Mouse (Mus musculus): ENCODE measurements at regions not wholly inside any gene's neighbourhood (a gene's known extent, or its start where the extent isn't known, plus 50 kb on each side); places are given as distances from the start of the nearest gene placed in this dataset.

DNA sequence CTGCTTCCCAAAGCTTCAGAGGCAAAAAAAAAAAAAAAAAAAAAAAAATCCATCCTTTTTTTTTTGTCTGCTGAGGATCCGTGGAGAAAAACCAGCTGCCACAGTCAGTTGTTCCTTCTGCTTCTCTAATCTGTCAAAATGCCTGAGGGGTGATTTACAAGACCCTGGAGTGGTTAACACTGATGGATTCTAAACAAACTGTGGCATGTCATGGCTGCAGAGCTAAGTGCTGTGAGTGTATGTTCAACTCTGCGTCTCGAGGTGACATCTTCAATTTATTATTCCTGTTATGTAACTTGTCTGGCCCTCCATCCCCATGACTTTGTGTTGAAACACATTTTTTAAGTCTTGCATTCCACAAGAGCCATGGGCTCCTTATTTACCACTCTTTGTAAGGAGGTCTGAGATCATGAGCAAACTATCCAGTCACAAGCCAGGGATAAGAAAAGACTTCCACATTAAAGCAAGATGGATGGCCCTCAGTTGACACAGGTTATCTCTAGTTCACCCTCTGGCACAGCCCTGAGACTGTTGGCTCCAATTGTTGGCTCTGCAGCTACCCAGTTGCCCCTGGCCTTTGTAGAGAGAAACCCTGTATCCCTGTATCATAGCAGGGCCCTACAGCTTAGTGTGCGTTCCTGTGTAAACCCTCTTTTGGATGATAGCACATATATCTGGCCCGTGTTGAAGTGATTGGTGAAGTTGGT is 153.6 kb downstream of the Thbs2 start:
- in situ Hi-C loops (cut with MseI, MboI) = no loop called here

DNA sequence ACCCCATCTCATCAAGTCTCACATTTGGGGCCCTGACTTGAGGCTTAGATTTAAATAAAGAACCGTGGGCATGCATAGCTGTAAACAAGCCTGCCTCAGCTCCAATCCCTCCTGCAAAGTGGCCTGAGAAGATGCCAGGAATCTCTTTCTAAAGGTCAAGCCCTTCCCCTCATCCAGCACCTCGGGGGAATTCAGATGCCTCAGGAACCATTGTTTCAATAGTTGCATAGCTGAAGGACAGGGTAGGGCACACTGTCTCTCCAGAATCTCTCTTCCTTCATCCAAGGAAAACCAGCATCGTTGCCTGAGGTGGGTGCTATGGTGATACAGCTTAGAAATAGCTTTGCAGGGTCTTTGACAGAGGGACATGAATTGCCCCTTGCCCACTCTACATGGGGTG is 154.4 kb downstream of the Thbs2 start:
- in situ Hi-C loops (cut with MseI, MboI) = no loop called here

DNA sequence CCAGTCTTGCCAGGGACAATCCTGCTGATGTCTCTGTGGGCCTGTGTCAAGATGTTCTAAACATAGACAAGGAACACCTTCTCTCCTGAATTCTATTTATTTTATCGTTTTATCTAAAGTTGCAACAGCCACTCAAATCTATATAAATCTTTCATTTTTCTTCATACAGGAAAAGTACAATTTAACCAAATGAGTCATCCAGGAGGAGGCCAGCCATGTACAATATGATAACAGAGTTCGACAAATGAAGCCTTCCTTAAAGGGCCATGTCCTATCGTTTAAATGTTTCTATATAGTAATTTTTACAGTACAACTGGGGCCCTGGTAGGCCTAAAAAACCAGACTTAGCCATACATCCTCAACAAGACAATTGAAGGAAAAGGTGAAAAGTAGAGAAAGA is 154.8 kb downstream of the Thbs2 start:
- in situ Hi-C loops (cut with MseI, MboI) = no loop called here

DNA sequence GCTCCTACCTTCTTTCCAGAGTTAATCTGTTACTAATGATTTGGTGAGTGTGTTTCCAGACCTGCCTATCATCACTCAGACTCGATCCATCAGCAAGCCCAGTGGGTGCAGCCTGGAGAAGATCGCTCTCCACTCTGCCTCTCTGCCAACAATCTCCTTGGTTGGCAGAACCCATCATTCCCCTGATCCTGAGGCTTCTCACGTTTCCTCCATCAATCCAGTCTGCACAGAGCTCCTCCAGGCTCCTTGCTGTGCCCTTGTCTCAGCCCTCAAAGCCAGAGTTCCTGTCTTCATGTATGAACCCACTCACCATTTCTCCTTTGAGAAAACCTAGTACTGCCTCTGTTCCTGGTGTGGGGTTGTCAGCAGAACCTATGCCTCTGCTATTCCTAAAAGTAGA is 155.5 kb downstream of the Thbs2 start:
- in situ Hi-C loops (cut with MseI, MboI) = no loop called here

DNA sequence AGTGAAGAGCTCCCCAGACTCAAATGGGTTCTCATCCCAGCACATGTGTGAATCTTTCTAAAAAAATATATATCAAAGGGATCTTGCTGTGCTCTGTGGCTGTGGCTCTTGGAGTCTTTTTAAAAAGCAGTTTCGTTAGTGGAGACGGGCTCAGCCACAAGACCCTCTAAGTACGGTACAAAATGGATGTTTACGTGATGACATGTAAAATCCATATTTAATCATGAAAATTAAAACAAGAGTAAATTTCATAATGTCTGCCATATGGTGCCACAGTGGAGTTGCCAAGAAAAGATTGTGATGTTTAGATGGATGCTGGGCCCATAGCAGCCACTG is 161.1 kb downstream of the Thbs2 start:
- in situ Hi-C loops (cut with MseI, MboI) = no loop called here

DNA sequence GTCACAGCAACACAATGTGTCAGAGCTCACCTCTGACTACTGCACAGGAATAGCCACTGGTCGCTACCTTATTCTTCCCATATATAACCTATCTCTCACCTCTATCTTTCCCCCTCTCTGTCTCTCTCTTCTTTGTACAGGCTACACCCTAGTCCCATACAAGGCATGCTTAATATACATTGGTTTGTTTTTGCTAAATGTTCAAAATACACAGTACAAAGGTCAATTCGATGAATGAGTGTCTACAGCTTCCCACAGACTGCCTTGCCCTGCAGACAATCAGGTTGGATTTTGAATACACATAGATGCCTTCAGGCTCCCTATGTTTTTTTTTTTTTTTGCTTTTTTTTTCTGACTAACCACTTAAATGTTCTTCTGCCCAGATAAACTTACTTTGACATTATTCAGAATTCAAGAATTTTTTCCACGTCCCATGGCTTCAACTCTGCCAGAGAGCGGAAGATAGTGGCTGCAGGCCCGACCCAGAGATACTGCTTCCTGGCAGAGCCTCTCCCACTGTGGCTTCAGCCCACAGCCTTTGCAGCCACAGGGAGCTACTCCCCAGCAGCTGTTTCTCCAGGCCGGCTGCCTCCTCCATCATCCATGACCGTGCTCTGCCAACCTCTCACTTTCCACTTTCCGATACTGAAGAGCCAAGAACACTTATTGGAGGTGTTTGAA is 161.6 kb downstream of the Thbs2 start:
- in situ Hi-C loops (cut with MseI, MboI) = no loop called here

DNA sequence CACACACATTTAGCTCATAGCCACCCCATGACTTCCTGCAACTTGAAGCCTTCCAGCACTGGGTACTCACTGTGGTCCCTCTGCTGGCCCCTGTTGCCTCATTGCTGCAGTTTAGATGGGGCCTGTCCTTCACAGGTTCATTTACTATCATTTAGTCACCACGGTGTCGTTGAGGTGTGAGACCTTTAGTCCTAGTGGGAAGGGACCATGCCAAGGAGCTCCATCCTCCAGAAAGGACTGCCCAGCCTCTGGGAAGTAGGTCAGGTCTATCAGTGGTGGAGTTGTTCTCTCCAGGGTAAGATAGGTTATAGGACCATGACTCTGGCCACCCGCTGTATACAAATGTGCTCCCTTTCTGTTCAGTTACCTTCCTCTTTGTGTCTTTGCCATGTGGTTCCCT is 162.2 kb downstream of the Thbs2 start:
- in situ Hi-C loops (cut with MseI, MboI) = no loop called here

DNA sequence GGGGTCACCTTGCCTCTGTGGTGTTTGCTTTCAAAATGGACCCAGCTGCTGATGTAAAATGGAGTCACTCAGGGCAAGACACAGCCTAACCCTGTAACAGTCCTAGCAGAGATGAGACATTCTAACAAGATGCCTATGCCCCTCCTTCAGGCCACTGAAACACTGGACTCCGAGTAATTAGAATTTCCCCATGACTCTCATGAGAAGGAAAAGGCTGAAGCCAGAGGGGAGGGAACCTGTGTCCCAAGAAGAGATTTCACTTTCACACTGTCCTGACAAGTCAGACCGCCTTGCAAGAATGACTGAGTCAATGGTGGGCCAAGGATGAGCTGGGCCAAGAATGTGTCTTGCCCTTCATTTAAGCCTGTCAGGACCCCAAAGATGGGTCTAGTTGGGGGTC is 166.3 kb downstream of the Thbs2 start:
- in situ Hi-C loops (cut with MseI, MboI) = loop anchor here (5.0 kb wide), 1 partner anchor 380 kb away; no protein-coding TSS in a partner anchor

DNA sequence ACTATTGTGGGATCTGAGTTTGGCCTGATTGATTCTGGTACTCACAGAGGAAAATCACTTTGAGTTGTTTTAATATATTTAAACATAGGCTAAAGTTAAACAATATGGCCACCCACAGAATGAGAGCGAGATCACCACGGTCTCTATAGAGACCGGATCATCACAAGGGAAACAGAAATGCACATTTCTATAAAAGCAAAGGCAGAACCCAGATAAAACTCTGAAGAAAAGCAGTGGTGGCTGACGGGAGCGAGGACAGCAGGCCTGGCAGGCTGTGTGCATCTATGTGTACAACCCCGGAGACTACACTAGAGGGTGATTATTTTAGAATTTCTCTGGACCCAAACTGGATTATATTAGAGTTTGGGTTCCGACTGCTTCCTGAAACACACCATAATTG is 168.8 kb downstream of the Thbs2 start:
- in situ Hi-C loops (cut with MseI, MboI) = loop anchor here (5.0 kb wide), 1 partner anchor 382 kb away; no protein-coding TSS in a partner anchor

DNA sequence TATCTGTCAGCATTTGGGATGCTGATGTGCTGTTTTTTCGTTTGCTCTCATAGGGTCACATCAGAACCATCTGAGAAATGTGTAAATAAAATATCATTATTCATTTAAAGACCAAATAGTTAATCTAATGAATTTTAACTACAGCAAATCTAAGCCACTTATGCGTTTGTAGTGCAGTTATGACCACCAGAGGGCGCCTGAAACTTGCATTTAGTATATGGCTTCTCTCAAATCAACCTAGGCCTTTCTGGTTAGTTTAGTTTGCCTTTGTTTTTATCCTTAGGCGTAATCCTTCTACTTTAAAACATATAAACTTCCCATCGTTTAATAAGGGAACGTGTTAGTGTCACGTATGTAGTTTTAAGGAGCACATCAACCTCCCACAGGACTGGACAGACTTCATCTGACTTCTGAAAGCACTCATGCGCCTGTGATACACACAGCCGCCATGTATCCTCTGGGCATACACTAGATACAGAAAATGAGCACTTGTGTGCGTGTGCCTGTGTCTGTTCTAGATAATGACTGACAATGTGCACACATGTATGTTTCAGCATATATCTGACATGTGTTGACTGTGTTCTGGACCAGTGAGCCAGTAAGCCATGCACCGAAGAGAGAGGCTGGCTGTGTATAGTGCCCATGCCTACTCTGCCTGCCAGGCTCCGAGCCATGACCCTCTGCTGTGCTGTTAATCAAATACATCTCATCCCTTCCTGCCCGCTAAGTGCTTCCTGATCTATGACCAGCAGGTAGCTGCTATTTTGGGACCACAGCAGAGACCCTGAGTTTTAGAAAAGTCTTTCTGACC is 169.4 kb downstream of the Thbs2 start:
- in situ Hi-C loops (cut with MseI, MboI) = loop anchor here (5.0 to 25.0 kb wide), 2 partner anchors 383 to 412 kb away; no protein-coding TSS in a partner anchor

DNA sequence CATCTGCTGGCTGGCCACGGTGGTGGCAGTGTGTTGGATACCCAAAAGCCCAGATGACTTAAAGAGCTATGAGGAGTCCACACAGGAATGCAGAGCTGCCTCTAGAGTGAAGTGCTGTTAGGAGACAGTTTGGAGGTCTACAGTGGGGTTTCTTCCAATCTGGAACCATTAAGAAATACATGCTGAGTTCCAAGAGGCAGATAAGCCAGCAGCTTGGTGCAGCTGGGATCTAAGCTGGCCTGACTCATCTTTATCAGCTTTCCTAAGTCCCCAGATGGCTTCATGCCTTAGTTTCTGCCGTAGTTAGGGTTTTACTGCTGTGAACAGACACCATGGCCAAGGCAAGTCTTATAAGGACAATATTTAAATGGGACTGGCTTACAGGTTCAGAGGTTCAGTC is 172.0 kb downstream of the Thbs2 start:
- in situ Hi-C loops (cut with MseI, MboI) = loop anchor here in 1 of 2 experiments (25.0 kb wide), 1 partner anchor 410 kb away; no protein-coding TSS in a partner anchor

DNA sequence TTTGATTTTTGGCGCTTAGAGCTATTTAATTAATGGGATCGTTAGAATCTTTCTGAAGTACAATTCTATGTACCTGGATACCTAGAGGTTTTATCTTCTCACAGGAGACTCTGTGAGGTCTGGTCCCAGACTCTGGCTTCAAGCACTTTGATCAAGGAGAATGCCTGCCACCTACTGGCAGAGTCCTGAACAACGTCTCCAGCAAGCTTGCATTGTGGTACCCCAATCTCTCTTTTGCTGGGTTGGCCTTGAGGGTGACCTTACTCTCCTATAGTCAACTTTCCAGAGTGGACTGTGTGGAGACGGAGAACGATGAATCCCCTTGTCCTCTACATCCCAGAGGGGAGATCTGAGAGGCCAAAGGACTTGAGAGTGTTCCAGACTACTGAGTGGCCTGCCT is 173.5 kb downstream of the Thbs2 start:
- in situ Hi-C loops (cut with MseI, MboI) = loop anchor here in 1 of 2 experiments (25.0 kb wide), 1 partner anchor 408 kb away; no protein-coding TSS in a partner anchor

DNA sequence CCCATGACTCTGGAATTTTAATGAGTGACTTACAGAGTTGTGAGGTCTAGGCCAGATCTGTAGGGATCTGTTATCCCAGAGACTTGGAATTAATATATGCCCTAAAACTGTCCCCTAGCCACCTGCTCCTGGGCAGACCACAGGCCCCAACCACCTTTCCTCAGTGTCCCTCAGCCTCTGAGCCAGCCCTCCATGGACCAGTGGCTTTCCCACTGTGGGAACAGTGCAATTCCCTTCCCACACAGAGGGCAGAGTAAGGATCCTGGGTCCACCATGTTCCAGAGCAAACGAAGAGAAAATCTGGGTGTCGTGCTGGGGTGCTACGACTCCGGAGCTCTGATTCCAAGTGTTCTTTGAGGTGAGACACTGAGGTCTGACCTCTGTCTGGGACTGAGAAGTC is 174.7 kb downstream of the Thbs2 start:
- in situ Hi-C loops (cut with MseI, MboI) = loop anchor here (5.0 to 25.0 kb wide), 5 partner anchors 232 to 407 kb away; no protein-coding TSS in a partner anchor

DNA sequence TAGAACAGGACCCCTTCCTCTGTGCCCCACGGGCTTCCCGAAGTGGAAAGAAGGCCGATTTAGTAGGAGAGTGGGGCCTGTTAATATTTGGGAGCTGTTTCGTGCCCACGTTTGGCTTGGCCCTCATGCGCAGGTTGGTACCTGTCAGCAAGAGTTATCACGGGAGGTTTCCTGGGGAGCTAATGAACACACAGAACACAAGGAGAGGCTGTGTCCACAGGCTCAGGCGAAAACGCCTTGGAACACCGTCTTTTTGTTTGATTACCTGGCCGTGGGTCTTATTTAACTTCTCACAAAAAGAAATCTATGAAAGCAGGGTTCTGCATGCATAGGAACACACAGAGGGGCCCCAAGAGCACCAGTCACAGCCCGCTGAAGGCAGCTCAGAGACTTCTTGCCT is 175.8 kb downstream of the Thbs2 start:
- in situ Hi-C loops (cut with MseI, MboI) = loop anchor here (5.0 to 25.0 kb wide), 5 partner anchors 231 to 406 kb away; no protein-coding TSS in a partner anchor

DNA sequence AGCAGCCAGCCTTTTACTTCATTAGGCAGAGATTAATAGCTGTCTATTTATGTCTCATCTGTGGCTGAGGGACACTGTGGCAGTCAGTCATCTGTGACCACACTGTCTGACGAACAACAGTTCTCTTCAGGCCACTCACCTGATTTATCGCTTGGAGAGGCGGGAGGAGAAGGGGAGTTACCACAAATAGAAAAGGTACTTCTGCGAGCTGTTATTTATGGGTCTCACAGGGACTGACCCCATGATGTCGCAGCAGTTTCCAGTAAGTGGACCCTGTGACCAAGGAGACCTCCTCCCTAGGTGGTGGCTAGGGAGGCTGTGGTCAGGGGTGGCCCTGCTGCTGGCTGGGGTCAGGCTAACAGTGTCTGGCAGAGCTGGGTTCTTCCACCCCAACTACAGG is 176.7 kb downstream of the Thbs2 start:
- in situ Hi-C loops (cut with MseI, MboI) = loop anchor here (5.0 to 25.0 kb wide), 5 partner anchors 230 to 405 kb away; no protein-coding TSS in a partner anchor

DNA sequence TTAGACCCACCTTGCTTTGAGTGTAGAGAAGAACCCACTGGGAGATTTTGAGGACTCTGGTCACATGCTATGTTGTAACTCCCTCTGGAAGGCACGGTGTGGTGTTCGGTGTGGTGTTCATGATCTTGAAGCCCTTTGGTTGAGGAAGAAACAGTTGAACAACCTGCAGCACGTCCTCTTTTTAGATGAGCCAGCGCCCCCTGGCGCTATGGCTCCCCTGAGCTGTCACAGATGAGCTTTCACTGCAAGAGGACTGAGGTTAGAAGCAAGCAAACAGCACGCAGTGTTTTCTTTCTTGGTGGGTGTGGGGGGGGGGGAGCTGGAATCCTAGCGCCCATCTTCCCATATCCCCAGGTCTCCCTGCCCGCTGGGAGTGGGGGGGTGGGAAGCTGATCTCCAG is 177.9 kb downstream of the Thbs2 start:
- in situ Hi-C loops (cut with MseI, MboI) = loop anchor here (5.0 to 25.0 kb wide), 5 partner anchors 229 to 404 kb away; no protein-coding TSS in a partner anchor

DNA sequence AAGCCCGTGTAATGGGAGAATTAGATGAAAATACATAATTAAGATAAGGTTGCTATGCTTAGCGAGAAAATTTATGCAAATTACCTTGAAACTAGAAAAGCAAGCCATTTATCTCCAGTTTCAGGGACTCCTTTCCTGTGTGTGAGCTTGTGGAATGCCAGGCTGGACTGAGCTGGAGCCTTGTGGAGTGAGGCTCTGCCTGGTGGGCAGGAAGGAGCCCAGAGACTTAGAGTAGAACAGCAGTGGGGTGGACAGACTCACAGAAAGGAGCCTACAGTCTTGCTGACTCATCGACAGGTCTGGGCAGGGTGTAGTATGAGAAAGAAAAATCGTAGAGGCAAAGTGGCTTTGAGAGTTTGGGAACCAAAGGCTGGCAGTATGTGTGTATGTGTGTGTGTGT is 180.6 kb downstream of the Thbs2 start:
- in situ Hi-C loops (cut with MseI, MboI) = loop anchor here (10.0 to 25.0 kb wide), 3 partner anchors 229 to 401 kb away; no protein-coding TSS in a partner anchor

DNA sequence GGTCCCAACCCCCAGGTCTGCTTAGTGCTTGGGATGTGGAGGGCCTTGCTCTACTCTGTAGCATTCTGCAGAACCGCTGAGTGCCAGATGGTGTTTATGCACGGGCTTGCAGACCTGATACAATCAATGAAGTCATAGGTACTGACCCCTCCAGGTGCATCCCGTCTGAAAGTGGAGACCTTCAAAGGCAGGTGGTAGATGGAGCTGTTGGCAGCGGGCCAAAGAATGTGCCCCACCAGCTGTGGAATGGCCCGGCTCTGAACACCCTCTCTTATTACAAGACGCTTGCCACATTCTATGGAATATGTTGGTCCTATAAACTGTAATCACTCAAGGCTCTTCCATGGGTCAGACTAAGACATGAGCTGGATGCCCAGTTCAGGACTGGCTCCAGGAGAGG is 183.5 kb downstream of the Thbs2 start:
- in situ Hi-C loops (cut with MseI, MboI) = loop anchor here (10.0 to 25.0 kb wide), 3 partner anchors 226 to 398 kb away; no protein-coding TSS in a partner anchor

DNA sequence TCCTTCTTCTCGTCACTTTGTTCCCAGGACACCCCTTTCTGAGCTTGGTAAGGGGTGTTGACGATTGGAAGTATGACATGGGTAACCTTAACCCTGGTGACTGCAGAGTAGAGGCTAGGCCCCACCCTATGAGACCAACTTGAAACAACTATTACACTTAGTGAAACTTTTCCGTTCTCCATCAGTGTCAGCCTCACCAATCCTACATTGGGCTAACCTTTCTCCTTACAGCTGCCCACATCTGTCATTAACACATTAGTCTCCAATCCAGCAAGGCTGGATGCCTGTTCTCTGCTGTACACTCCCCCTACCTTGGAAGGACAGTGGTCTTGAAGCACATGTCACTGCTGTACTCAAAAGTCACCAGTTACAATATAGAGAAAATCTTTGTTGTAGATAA is 186.9 kb downstream of the Thbs2 start:
- in situ Hi-C loops (cut with MseI, MboI) = loop anchor here in 1 of 2 experiments (25.0 kb wide), 1 partner anchor 395 kb away; no protein-coding TSS in a partner anchor

DNA sequence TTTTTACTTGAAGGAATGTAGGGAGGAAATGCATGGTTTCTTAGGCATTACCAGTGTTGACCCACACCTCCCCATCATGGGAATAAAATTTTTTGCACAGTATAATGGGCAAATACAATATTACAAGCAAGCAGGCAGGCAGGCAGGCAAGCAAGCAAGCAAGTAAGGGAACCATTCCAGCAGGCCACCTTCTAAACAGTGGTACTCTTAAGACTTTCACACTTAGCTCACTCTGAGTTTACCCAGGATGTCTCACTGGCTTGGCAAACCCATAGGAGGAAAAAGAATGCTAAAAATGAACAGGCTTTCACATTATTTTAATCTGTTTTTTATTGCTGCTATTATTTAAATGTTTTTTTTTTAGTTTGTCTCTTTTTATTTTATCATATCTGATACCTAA is 187.9 kb downstream of the Thbs2 start:
- in situ Hi-C loops (cut with MseI, MboI) = loop anchor here in 1 of 2 experiments (25.0 kb wide), 1 partner anchor 394 kb away; no protein-coding TSS in a partner anchor

DNA sequence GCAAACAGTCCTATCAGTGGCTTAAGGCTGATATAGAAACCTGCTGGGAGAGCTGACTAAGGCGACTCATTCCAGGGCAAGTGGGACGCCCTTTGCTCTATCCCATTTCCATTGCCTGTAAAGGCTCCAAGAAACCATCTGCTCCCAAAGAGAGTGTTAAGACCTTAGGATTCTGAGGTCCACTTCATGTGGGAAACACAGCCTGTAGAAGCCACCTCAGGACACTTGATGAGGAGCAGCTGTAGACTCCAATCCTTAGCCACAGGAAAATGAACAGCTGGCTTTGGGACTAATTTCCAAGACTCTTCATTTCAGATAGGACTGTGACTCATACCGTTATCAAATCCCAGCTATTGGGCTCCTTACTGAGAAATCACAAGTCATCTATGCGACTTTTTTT is 188.6 kb downstream of the Thbs2 start:
- in situ Hi-C loops (cut with MseI, MboI) = loop anchor here in 1 of 2 experiments (25.0 kb wide), 1 partner anchor 393 kb away; no protein-coding TSS in a partner anchor

Data from mouse trophoblast stem cell (cell line).